Mouse (Mus musculus): Measurements from ENCODE around the gene Pam16.

The Pam16 gene

DNA sequence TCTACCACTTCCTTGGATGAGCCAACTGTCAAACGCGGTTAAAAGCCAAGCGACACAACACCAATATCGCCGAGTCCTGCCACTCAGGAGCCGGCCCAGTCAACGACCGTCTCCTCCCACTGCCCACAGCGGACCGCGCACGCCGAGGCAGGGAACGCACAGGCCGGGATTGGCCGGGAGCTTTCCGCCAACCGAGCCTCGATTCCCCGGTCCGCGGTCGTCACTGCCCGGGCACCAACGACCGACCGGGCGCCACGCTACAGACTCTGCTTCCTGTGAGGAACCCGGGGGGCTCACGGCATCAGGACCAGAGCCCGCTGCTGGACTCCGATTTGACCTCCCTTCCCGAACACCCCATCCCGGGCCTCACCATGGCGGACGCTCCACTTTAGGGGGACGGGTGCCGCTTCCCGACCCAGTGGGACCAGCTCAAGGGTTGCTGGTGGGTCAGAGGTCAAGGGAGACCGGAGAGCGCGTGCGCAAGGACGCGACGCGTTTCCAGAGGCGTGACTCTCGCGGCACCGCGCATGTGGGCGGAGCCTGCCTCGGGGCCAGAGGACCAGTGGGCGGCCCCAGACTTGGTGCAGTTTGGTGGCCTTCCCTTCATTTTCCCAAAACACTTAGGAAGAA lies at the start of gene Pam16:
TSS of gene Pam16 (minus strand) at position 508 of the 630 bp plus-strand sequence.
- peak; percentile 87 to 89 for DNase-seq

DNA sequence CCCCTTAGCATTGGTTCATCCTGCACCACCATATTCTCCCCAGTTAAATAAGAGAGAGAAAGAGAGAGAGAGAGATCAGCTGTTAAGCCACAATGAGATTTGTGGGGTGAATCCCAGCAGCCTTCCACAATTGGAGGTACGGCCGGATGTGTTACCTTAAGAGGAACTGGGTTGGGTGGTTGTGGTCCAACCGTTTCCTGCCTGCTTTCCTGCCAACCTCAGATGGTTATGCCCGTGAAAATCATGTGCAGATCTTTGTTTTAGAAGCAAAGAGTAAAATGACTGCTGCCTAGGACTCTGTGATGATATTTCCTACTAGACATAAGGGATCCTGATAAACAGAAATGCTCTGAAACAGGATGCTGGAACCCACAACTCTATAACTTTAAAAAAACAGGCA lies 49.3 kb upstream of the Pam16 start:
- DNase-seq, result peak; percentile 60 to 67

DNA sequence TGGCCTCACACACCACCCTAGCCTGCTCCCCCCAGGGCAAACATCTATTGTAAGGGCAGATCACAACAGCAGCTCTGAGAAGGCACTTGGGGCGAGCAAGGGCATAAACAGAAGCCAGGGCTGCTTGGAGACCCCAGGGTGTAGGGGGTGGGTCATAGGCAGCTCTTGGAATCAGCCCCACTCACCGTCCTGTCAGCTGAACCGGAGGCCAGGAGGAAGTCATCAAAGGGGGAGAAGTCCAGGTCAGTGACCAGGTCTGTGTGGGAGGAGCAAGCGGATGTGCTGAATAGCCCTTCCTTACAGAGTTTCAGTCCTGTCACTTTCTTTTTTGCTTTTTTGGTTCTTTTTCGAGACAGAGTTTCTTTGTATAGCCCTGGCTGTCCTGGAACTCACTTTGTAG lies 45.5 kb upstream of the Pam16 start:
- no peak for DNase-seq

DNA sequence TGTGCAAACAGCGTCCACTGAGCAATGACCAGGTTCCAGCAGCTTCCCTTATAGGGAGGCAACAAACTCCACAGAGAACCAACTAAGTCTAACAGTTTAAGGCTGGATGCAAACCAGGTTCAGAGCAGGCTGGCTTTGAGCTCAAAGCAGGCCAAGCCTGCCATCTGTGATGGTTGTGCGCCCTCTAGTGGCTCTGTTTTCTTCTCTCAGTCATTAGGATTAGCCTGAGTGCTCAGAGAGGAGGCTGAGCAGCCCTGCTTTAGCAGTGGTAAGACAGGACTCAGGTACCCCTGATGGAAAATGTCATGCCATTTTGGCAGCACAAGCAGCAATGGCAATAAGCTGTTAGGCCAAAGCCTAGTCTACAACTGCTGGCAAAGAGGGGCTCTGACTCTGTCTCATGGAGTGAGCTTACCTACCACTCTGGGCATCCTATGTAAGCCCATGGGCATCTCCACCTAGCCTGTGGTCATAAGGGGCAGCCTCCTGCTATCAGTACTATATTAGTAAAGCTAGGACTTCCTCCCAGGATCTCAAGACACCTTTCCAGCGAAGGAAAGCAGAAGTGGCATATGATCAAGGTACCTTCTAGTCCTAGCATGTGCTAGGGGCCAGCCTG lies 42.5 kb upstream of the Pam16 start:
- DNase-seq, result peak; percentile 89

DNA sequence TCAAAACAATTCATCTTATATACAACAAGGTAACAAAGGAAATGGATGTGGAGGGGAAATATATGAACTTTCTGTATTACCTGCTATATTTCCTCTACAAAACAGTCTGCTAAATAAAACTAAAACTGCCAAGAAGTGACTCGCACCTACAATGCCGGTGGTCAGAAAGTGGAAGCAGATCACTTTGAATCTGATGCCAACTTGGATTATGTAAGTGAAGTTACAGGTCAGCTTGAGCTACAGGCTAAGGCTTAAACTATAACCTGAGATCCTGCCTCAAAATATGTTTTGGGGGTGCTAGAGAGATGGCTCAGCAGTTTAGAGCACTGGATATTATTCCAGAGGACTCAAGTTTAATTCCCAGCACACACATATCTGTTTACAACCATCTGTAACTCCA lies 40.9 kb upstream of the Pam16 start:
- DNase-seq, result no peak

DNA sequence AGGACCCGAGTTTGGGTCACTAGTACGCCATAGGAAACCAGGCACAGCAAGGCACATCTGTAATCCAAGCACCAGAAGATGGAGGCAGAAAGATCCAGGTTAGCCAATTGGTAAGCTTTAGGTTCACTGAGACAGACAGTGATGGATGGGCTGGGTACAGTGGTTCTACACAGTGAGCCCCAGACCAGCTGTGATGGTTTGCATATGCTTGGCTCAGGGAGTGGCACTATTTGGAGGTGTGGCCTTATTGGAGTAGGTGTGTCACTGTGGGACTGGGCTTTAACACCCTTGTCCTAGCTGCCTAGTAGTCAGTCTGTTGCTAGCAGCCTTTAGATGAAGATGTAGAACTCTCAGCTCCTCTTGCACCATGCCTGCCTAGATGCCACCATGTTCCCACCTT lies 39.0 kb upstream of the Pam16 start:
- DNase-seq, result no peak

DNA sequence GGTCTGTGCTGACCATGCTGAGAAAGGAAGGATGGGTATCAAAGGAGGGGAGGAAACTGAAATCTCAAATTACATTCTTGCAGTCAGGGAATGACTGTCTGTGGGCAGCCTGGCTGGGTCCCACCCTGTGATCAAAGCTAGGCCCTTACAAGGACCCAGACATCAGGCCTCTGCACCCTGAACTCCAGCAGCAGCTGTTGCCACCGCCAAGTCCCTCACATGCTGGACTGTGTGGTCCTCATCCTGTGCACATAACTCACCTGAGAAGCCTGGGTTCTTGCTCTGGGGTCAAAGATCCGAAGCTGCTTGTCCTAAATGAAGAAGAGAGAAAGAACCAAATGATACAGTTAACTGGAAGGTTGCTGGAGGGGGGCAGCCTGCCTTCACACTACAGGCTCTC lies 36.8 kb upstream of the Pam16 start:
- no peak for DNase-seq

DNA sequence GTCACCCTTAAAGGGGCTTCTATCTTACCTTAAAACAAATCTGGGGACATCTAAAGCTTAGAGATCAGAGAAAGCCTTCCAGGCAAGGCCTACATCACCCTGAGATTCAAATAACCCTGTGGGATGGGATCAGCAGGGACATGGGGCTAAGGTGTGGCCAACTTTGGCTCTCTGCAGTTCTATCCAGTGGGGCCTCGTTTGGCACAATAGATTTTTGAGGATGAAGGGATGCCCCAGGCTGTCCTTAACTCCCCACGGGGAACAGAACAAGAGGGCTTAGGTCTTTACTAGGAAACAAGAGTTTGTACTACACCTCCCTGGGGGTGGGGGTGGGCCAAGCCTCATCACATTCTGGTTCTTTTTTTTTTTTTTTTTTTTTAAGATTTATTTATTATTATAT lies 34.5 kb upstream of the Pam16 start:
- no peak for DNase-seq

DNA sequence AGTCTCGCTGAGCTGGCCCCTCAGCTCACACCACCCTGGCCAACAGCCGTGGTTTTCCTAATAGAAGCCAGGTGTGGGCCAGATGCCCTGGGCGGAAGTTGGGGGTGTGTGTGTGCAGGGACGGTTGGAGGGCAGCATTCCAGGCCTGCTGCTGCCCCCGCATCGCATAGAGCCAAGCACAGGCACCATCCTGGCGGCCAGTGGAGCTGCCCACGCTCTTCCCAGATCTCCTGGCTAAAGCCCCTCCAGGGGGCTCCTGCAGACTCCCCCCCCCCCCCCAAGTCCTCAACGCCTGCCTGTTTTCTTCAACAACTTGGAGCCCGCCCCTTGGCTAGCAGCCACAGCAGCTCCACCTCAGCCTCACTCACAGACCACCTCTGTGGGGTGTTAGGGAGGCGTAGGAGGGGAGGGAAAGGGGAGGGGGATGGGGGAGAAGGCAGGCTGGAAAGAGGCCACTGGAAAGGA lies 34.0 kb upstream of the Pam16 start:
- DNase-seq, result no peak

DNA sequence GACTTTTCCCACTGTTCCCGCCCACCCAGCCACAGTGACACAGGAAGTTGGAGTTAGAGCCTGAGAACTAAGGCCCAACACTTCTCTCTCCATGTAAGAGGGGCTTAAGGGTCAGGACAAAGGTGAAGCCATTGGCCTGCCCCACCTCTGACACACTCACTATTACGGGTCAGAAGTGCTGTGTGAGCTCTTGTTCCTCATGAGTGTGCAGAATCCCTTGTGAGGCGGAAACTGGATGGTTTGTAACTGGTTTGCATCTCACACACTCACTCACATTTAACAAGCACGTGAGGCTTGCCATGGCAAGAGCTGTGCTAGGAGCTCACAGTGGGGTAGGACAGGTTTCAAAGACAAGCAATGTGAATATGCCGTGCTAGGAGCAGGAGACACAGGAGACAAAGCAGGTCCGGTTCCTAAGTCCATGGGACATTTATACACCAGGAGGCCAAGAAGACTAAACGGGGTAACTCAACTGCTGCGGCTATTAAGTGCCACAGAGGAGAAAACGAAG lies 31.8 kb upstream of the Pam16 start:
- DNase-seq, result no peak

DNA sequence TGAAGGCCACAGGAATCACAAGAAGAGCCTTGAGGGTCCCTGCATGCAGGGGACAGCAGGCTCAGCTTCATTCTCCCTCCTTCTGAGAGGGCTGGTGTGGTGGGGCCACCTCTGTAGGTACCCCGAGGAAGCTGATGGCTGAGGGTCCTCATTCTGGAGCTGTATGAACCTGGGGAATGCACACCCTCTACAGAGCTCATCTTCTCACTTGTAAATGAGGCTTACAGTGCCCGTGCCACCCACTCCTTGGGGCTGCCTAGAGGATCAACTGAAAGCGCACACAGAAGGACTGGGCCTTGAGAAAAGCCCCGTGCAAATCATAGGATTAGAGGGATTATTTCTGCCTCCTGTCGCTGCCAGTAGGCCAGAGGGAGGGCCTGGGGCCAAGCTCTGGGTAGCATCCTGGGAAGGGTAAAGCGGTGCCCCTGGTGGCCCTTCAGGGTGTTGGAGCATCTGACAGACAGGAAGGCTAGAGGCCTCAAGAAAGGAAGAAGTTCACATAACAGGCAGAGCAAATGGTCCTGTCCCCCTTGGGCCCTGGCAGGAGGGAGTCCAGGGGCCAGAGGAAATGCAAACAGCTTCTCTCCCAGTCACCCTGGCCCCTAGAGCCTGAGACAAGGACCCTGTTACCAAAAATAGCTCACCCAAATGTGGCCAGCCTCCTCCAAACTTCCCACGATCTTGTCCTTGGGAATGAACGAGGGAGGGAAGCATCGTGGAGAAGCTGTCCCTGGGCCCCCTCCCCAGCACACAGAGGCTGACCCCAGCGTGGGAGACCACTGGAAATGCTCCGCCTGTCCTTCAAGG lies 31.2 kb upstream of the Pam16 start:
- DNase-seq, result no peak

DNA sequence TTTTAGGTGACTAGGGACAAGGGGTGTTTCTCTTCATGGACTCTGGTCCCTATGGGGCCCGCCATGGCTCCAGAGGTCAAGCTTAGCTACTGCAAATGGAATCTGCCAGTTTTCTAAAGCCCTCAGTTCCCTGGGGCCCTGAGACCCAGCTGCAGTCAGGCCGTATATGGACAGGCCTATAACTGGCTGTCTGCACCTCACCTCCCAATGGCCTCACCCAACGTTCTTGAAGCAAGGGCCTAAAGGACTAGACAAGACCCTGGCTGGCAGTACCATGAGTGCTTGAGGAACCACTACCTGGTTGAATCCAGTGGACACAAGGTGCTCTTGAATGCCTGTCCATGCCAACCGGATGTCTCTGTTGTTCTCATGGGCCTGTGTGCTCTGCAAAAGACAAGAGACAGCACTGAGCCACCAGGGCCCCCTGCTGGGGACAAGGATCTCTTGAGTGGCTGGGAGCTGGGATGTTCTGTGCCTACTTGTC lies 30.5 kb upstream of the Pam16 start:
- no peak for DNase-seq

DNA sequence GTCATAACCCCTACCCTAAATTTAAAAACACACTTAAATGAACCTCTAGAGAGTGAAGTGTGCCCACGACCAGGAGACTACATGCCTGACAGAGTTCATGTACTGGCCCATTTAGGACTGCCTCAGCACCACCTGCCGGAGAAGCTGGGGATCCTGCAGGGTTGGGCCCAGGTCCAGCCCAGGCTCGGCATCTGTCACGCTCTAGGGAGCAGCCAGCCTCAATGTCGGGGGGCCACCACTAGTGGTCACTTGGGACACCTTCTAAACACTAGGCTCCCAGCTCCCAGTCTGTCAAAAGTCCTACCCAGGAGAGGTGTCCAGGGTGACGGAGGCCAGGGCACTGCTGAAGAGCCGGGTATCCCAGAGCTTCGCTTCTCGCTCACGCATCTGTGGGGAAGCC lies 29.9 kb upstream of the Pam16 start:
- DNase-seq, result no peak

DNA sequence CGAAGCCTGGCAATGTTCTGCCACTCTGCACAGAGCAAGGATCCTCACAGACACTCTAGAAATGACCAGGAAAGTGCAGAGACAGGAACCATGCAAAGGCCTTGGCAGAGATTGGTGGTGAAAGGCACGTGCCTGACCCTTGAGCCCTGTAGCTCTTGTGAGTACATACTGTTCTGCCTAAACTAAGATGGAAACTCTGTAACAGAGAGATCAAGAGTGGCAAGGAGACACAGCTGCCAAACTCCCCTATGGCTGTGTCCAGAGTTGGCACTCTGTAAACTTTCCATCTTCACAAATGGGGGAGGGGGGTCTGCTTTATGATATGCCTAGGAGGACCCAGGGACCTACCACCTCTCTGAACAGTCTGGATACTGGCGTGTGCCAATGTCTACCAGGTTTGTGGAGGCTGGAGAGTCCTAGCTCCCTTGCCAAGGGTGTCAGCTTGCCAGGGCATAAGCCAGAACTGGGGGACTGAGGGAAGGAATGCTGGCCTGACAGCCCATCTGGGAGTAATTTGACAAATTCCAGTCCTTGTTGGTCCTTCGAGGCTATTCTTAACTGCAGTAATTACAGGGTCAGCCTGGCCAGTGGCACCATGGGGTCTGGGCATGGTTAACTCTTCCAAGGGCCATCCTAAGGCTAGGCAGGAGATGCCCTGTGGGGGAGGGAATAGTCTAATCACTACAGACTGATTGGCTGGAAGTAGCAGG lies 28.1 kb upstream of the Pam16 start:
- DNase-seq, result no peak

DNA sequence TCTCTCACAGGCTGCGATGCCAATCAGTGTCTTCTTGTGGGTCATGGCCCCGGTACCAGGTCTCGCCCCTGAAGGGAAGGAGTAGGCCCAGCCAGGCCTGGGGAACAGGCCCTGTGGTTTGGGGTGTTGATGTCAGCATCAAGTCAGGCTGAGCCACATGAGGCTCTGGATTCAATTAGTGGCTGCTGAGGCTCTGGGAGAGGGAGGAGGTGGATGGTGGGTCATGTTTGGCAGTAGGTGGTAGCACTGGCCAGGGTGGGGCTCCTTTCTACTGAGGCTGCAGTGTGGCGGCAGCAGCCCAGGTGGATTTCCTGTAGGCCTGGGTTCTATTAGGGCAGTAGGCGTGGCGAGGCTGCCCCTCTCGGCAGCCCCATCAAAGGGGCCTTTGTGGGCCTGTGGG lies 26.8 kb upstream of the Pam16 start:
- no peak for DNase-seq

DNA sequence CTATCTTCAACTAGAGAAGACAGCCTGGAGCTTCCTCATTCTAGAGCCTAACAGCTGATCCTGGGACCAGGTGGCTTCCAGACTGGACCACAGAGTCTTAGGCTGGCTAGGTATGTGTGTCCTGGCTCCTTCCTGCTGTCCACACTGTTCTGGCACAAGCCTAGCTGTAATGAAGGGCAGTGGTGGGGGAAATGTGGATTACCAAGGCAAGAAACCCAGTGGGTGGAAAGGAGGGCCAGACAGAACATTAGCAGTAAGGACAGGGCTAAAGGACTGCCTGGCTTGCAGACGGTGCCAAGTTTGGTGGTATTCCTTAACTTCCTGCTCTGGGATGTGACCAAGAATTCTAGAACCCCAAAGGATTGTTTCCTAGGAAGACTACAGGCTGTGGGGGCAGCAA lies 26.3 kb upstream of the Pam16 start:
- no peak for DNase-seq

DNA sequence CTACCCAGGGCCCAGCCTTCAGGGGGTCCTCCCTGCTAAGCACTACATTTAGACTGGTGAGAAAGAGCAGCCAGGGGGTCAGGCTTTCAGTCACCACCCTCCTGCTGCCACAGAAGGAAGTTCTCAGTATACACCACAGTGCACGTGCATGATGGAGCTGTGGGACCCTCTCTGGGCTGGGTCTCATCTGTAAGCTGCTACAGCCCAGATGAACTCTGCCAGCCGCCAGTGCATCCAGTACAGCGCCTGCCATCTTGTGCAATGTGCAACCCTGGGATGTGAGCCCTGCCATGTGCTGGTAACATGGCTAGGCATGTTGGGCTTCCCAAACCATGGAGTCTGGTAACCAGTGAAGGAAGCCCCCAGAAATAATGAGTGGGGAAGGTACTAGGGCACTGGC lies 25.4 kb upstream of the Pam16 start:
- no peak for DNase-seq

DNA sequence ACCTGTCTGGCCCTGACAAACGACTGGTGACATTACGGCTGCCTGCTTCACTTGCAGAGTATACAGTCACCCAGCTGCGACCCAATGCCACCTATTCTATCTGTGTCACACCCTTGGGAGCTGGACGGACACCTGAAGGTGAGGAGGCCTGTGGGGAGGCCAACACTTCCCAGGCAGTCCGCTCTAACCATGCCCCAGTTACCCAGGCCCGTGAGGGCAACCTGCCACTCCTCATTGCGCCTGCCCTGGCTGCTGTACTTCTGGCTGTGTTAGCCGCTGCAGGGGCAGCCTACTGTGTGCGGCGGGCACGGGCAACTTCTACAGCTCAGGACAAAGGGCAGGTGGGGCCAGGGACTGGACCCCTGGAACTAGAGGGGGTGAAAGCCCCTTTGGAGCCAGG lies 24.9 kb upstream of the Pam16 start:
- DNase-seq, result no peak

DNA sequence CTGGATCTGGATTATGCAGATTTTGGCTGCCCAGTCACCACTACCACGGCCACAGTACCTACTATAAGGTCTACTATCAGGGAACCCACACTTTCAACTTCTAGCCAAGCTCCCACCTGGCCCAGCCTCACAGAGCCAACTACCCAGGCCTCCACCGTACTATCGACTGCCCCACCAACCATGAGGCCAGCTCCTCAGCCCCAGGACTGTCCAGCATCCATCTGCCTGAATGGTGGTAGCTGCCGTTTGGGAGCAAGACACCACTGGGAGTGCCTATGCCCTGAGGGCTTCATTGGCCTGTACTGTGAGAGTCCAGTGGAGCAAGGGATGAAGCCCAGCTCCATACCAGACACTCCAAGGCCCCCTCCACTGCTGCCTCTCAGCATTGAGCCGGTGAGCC lies 24.4 kb upstream of the Pam16 start:
- no peak for DNase-seq

DNA sequence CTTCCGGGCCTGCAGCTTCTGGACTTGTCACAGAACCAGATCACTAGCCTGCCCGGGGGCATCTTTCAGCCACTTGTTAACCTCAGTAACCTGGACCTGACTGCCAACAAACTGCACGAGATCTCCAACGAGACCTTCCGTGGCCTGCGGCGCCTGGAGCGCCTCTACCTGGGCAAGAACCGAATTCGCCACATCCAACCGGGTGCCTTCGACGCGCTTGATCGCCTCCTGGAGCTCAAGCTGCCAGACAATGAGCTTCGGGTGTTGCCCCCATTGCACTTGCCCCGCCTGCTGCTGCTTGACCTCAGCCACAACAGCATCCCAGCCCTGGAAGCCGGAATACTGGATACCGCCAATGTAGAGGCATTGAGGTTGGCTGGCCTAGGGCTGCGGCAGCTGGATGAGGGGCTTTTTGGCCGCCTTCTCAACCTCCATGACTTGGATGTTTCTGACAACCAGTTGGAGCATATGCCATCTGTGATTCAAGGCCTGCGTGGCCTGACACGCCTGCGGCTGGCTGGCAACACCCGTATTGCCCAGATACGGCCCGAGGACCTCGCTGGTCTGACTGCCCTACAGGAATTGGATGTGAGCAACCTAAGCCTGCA lies 23.7 kb upstream of the Pam16 start:
- no peak for DNase-seq

DNA sequence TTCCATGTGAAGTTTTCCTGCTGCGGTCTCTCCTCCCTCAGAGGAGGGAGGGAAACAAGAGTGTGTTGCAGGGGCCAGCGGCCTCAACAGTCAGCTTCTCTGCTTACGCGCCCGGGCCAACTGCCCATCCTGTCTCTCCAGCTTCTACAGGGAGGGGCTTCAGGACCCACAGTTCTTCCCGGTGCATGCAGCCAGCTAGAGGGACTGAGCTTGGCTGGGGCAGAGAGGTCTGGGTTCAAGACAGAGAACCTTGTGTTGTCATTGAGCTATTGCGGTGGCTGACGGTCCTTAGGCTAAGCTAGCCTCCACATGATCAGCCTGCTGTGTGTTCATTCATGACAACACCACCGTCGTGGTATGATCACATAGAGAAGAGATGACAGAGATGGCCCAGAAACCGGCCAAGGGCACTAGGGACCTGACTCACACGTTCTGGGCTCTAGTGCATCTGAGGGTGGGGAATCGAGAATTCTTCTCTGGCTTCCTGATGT lies 22.9 kb upstream of the Pam16 start:
- no peak for DNase-seq

DNA sequence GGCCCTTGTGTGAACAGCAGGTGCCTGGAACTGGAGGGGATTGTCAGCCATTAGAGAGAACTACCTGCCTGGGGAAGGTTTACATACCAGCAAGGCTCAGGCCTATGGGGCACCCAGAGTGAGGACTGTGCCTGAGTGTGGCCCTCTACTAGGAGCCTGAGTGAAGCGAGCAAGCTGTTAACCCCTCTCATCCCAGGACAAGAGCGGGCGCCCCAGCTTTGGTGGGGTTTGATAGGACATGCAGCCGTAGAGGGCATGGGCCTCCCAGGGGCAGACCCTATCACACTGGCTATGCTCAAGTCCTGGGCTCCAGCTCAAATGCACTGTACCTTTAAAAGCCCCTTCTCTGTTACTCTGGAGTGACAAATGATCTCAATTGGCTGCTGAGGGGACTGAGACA lies 22.0 kb upstream of the Pam16 start:
- DNase-seq, result no peak

DNA sequence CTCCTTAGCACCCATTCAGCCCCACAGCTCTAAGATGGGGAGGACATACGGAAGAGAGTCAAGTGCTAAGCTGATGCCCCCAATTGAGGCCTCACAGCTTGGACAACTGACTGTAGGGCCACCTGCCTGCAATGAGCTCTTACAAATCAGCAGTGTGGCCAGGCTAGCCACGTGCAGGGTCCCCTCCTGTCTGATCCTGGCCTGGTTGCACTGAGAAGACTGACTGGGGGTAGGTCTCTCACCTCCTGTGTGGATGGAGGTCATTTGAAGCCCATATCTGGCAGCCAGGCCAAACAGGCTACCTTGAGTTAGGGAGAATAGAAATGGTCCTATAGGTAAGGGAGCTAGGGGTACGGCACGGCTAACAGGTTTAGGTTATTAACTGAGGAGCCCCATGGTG lies 21.1 kb upstream of the Pam16 start:
- DNase-seq, result no peak

Data from B cell, adult 2 months (primary cell).